Mouse (Mus musculus): ENCODE results near the gene Rdh16. TPM values are rescaled to one million over a fixed set of nuclear protein-coding genes. Genes with fewer than 3 reads are reported as not detected.
"Not testable (repeated sequence)": the region's sequence is repeated elsewhere in the genome, so short reads cannot be mapped to it uniquely, and the experiment has no call there.

The Rdh16 gene
- total RNA-seq, 2 experiments from 2014 or later, result not detected

DNA sequence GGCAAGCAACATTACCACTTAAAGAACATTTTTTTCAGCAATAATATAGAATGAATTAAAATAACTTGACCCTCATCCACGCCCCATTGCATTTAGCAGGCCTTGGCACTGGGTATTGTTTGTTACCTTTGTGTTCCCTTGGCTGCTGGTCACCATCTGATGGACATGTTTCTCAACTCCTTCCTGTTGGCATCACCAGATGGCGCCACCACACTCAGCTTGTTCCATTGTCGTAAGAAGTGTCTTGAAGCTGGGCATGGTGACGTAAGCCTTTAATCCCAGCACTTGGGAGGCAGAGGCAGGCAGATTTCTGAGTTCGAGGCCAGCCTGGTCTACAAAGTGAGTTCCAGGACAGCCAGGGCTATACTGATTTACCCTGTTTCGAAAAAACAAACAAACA is 24.4 kb downstream of the Rdh16 start:
- DNase-seq (ENCODE audit: low spot score in 2 of 2), result peak; percentile 4 to 8
- intact Hi-C loops (cut with DNase I), result no loop called here

DNA sequence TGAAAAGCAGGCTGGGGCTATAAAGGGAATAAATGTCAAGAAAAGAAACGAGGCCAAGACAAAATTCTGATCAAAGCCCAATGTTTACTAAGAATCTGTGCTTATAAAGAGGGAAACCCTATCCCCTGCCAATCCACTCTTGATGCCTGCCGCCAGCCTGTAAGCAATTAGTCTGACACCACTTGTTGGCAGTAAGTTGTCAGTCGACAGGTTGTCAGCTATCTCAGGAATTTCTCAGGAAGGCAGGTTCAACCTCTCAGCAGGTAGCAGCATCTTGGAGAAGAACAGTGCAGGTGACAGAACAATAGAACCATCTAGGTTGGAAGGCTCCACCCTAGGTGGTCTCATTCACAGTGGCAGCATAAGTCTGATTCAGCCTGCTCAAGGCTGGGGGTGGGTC is 28.2 kb downstream of the Rdh16 start:
- DNase-seq (ENCODE audit: low spot score in 2 of 2), result no peak
- intact Hi-C loops (cut with DNase I), result no loop called here

DNA sequence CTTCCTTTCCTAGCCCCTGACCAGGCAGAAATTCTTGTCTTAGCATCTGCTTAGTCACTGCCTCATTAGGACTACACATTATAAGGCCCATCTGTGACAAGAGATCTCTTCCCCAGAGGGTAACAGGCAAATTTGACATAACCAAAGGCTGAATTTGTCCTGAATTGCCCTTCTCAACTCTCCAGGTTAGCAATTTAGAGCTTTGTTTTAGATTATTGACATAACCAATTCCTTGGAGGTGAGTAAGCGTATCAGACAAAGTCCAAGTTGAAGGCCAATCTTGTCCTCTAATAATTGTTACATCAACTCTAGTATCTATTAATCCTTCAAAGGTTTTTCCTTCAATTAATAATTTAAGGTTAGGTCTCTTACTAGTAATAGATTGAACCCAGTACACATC is 33.2 kb downstream of the Rdh16 start:
- intact Hi-C loops (cut with DNase I); DNase-seq (ENCODE audit: low spot score in 2 of 2): not testable (repeated sequence)

DNA sequence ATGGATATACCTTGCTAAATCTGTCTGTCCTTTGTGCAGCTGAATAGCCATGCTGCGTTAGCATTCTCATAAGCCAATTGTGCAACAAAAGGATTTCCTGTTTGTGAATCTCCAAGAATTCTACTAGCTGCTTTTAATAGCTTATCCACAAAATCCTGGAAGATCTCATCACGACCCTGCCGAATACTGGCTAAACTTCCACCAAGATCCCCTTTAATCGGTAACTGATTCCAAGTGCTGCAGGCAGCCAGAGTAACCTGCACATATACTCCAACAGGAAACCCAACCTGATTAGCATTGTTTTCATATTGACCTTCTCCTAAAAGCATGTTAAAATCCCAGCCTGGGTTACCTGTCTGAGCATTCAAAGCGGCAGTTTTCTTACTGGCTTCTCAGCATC is 34.3 kb downstream of the Rdh16 start:
- intact Hi-C loops (cut with DNase I), result no loop called here

DNA sequence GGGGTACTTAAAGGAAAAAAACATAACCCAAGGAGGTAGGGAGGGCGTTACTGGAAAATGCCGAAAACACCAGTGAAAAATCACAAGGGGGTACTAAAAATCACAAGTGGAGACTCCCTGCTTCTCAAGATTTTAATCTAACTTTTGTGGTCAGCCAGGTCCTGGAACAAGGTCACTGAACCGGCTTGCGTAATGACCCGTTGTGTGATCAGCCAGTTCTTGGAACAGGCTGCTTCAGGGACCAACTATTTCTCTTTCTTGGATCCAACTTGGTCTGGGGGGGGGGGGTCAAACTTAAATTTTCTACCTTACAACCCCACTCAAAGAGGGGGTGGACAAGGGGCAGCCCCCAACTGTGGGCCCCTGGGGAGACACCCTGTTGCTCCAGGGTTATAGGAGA is 36.8 kb downstream of the Rdh16 start:
- DNase-seq (ENCODE audit: low spot score in 2 of 2); intact Hi-C loops (cut with DNase I): not testable (repeated sequence)

More for the DNA sequence above, 34.3 kb downstream of the Rdh16 start:
- DNase-seq (ENCODE audit: low spot score in 2 of 2), result no peak

DNA sequence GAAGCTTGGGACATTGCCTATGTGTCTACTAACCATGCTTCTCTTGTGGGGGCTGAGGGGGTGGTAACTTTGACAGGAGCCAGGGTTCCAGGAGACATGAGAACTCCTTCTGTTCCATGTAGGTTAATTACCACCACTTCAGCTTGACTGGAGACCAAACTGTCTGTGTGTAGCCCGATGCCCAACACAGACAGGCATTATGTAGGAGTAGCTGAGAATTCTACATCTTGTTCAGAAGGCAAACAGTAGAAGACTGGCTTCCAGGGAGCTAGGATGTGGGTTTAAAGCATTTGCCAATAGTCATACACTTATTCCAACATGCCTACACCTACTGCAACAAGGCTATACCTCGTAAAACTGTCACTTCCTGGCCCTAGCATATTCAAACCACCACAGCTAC is 37.6 kb downstream of the Rdh16 start:
- peak in 1 of 2 experiments; percentile 1 for DNase-seq (ENCODE audit: low spot score in 2 of 2)
- intact Hi-C loops (cut with DNase I), result no loop called here

DNA sequence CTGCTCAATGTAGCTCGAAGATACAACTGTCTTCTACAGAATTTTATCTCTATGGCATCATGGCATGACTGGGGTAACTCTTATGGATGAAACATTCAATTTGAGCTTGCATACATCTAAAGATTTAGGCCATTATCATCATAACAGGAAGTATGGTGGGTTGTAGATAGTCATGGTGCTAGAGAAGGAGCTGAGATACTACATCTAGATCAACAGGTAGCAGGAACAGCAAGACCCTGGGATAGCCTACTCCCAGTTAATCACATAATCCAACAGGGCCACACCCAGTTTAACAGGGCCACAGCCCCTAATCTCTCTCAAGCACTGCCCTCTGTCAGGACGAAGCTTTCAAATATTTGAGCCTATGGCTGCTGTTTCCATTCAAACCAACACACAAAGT is 39.8 kb downstream of the Rdh16 start:
- intact Hi-C loops (cut with DNase I), result no loop called here
- no peak for DNase-seq (ENCODE audit: low spot score in 2 of 2)

DNA sequence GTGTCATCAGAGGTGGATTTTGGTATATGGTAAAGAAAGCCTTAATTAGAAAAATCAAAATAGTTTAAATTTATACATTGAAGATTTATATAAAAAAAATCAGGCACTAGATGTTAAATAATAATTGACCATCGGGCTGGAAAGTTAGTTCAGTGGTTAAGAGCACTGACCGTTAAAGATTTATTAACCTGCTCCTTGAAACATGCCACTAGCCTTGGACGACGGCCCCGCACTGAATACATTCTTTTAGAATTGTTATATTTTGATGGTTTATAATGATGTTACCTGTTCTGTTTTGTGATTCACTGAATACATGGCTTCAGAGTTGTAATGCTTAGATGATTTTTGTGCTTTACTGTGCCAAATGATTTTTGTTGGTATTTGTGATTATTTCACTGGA is 45.0 kb downstream of the Rdh16 start:
- DNase-seq (ENCODE audit: low spot score in 2 of 2); intact Hi-C loops (cut with DNase I): not testable (repeated sequence)

DNA sequence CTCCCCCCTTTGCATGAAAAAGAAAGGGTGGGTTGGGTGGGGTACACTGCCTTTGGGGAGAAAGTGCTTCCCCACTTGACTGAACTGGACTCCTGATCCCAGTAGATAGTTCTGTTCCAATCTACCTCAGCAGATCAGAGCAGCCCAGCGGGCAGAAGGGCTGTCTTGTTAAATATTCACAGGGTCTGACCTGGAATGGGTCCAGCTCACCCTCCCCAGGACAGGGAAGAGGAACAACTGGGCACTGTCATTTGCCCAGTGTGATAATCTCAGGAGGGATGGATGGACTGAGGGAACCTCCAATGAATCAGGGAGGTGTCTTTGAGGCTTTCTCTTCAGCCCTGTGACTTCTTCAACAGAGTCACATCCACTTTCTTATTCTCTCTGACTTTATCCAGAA is 47.1 kb downstream of the Rdh16 start:
- DNase-seq (ENCODE audit: low spot score in 2 of 2), result no peak
- intact Hi-C loops (cut with DNase I), result no loop called here

DNA sequence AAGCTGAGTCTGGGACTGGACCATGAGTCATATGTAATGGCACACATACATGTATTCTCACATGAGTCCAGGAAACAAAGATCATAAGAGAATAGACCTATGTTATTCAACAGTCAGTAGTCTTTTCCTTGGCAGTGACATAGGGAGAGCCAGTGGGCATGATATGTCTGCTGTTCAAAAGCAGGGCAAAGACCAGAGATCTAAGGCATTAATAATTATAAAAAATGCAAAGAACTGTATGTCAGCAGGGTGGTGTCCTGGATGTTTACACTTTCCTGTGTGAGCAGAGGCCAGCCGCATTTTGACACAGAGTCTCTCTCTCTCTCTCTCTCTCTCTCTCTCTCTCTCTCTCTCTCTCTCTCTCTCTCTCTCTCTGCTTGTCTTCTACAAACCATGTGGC is 48.7 kb downstream of the Rdh16 start, which contains the start of gene Rdh19:
Rdh19 (plus strand) TSS at position 301 of the 400 bp plus-strand sequence.
- intact Hi-C loops (cut with DNase I), result no loop called here
- DNase-seq (ENCODE audit: low spot score in 2 of 2), result no peak

DNA sequence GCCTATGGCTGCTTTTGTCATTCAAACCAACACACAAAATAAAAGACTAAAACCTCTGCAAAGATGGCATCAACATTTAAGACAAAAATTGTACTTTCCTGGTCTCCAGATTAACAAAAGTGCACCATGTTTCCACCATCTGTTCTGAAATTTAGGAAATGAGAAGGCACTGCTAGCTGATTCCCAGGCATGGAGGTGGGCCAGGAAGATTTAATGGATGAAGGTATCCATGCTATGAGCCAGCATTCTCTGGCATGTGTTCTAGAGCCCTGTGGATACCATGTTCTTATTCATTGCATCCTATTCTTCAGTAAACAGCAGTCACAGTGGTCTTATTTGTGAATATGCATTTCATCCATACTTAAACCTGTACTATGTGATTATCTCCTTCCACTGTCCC is 55.4 kb downstream of the Rdh16 start:
- intact Hi-C loops (cut with DNase I), result no loop called here
- DNase-seq (ENCODE audit: low spot score in 2 of 2), result peak in 1 of 2 experiments; percentile 3

DNA sequence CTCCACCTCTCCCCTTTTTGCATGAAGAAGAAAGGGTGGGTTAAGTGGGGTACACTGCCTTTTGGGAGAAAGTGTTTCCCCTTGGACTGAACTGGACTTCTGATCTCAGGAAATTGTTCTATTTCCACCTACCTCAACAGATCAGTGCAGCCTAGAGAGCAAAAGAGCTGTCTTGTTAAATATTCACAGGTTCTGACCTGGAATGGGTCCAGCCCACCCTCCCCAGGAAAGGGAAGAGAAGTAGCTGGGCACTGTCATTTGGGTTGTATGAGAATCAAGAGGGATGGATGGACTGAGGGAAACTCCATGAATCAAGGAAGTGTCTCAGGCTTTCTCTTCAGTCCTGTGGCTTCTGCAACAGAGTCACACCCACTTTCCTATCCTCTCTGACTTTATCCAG is 64.0 kb downstream of the Rdh16 start:
- no peak for DNase-seq (ENCODE audit: low spot score in 2 of 2)
- intact Hi-C loops (cut with DNase I), result no loop called here

DNA sequence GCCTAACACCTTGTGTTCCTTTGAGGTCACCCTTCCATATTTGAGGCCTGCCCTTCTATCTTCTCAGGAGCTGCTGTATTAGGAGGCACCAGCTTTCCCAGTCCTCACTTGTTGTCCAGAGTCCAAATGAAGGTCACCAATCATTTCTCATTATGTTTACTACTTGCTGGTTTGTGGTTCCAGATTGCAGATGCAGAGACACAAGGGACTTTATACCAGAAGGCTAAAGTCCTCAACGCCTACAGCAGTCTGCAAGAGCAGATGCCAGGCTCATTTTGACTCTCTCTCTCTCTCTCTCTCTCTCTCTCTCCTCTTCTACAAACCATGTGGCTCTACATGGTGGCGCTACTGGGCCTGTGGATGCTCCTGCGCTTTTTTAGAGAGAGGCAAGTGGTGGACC is 65.3 kb downstream of the Rdh16 start, which contains the start of gene Rdh16f2:
Rdh16f2 (plus strand) TSS at position 243 of the 400 bp plus-strand sequence.
- intact Hi-C loops (cut with DNase I), result no loop called here
- no peak for DNase-seq (ENCODE audit: low spot score in 2 of 2)

DNA sequence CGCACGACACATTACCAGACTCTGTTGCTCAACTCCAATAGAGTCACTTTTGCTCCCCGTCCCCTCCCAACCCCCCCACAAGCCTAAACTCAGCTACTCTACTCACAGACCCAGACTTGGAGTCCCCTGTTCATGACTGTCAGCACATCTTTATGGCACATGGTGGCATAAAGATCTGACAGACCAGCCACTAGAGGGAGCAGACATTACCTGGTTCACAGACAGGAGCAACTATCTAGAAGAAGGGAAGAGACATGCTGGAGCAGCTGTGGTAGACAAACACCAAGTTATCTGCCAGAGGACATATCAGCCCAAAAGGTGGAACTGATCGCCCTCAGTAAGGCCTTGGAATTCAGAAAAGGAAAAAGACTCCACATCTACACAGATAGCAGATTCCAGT is 71.5 kb downstream of the Rdh16 start:
- peak in 1 of 2 experiments; percentile 14 for DNase-seq (ENCODE audit: low spot score in 2 of 2)
- intact Hi-C loops (cut with DNase I), result no loop called here

DNA sequence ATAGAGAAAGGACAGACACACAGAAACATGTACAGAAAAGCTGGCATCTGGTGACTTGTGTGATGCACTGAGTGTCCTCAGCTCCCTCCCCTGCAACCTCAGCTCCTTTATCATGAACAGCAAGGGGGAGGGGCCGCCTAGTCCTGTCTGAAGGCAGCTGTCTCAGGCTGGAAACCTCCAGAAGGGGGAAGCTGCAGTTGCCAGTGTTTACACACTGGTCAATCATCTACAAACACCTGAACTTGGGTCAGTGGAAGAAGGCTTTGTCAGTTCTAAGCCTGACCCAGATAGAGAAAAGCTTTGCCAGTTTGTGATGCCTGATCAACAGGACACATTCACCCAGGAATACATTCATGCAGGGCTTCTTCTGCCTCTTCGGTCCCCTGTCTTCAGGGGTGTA is 76.7 kb downstream of the Rdh16 start:
- no peak for DNase-seq (ENCODE audit: low spot score in 2 of 2)
- intact Hi-C loops (cut with DNase I), result no loop called here

DNA sequence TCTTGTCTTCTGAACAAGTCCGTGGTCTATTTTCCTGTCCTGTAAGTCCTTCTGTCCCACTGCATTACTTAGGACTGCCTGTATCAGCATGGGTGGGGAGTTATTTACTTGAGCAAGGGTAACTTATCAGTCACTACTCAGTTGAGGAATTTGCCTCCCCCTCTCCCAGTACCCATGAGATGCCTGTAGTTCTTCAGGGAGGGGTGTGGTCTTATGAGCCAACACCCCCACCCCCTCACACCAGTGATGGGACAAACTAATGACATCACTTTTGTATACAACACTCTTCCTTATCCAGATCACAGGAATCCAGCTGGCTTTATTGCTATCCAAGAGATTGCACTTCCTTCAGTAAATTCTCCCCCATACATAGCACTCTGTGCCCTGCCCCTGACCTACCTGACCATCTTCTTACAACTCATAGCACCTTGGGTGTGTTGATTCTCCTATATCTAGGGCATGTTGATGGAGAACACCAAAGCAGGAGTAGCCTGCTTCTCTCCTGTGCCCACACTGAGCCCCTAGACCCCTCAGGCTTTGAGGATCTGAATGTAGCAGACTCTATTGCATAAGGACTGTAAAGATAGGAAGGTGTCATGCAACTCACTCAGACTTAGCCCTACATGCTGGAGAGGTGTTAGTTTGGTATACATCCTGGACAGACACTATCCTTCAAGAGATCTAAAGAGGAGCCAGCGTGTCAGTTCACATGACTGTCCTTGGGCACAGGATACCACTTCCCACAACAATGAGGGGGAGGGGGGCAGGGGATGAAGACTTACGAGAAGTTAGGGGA is 77.5 kb downstream of the Rdh16 start:
- intact Hi-C loops (cut with DNase I), result no loop called here
- DNase-seq (ENCODE audit: low spot score in 2 of 2), result no peak

DNA sequence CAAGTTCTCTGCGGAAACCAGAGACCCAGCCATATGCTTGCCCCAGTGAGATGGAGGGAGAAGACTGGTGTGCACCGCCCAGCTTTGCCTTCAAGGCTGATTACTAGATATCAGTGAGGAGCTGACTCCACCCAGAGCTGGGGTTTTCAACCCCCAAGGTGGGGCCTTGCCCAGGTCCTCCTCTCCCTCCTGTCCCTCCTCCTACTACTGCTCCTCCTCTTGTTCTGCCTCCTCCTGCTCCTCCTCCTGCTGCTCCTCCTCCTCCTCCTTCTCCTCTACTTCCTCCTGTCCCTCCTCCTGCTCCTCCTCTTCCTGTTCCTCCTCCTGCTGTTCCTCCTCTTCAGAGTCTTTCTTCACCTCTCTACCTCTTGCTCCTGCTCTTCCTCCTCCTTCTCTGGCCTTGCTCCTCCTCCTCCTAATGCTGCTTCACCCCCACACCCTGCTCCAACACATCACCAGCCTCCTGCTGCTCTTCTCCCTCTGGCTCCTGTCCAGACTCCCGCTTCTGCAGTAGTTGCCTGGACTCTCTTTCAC is 78.3 kb downstream of the Rdh16 start:
- intact Hi-C loops (cut with DNase I), result no loop called here
- no peak for DNase-seq (ENCODE audit: low spot score in 2 of 2)

DNA sequence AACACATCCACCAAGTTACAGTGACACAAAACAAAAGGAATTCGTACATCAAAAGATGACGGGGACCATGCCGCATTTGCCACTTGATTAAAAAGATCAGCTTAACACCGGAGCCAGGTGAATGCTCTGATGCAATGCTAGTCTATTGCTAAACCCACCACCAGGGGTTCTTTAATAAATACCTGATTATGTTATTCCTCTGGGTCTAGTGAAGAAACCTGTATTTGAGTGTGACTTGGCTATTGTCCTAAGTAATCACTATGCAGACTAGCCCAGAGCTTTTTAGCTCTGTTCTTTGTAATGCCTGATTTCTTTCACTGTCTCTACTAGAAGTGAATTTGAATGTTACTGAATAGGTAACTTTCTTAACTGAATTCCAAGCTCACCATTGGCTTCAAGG is 80.1 kb downstream of the Rdh16 start:
- intact Hi-C loops (cut with DNase I), result no loop called here
- no peak for DNase-seq (ENCODE audit: low spot score in 2 of 2)

DNA sequence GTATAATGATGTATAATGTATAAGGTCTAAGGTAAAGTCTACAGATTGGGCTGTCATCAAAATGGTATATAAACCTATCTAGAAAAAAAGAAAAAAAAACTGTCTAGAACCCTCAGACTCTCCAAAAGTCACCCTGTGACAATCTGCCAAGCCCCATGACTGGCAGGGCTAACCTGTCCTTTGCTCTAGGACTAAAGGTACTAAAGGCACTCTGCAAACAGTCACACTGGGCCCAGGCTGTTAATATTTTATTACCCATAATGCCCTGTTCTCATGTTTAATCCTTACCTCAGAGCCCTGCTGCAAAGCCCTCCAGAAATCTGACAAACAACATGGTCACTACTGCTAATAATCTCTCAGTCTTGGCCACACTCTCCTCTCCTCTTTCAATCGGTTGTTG is 85.6 kb downstream of the Rdh16 start:
- no peak for DNase-seq (ENCODE audit: low spot score in 2 of 2)
- intact Hi-C loops (cut with DNase I), result no loop called here

DNA sequence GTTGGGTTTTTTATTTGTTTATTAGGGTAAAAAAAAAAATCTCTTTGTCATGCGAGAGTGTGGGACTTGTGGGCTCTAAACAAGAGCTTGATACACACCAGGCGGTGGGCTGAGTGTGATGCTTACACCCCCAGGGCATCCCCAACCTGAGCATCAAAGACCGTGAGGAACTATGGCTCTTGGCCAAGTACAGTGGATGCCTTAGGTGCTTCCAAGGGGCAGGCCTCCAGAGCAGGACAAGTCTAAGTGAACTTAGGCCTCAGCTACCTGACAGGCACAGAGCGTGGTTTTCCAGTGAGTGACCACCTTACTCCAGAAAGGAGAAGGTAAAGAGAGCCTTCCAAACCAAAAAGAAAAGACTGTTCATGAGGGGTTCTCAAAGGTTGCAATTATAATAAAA is 86.0 kb downstream of the Rdh16 start:
- intact Hi-C loops (cut with DNase I), result no loop called here
- no peak for DNase-seq (ENCODE audit: low spot score in 2 of 2)

DNA sequence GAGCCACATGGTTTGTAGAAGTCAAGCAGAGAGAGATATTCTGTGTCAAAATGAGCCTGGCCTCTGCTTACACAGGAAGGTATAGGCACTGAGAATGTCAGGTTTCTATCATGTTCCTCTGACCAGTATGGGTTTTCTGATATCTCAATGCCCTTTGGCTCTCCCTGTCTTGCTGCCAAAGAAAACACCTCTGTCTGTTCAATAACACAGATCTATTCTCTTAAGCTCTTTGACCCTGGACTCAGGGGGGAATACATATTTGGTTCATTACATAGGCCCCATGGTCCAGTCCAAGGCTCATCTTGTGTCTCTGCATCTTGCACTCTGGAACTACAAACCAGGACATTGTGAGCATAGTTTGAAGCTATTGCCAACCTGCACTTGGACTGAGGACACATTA is 87.7 kb downstream of the Rdh16 start, which contains the start of gene Rdh7:
Rdh7 (minus strand) TSS at position 213 of the 400 bp plus-strand sequence.
- intact Hi-C loops (cut with DNase I), result no loop called here
- DNase-seq (ENCODE audit: low spot score in 2 of 2), result no peak
